Mouse (Mus musculus): ENCODE data around the gene Pex14. TPM values are rescaled to one million over a fixed set of nuclear protein-coding genes. Genes with fewer than 3 reads are reported as not detected.

The Pex14 gene
- 39.7 and 42.9 TPM in 2 replicates for polyA plus RNA-seq (2015; fragmentation: Nextera tagmentation; extraction: Ambion mirVana)

GRCm38 (mm10) chr4:149099369-149100017 lies at the start of gene Pex14:
Gene Pex14 (minus strand): TSS chr4:149099876.
- DNase-seq (ENCODE audit: low spot score) (peak; percentile 91), ATAC-seq (ENCODE audit: low FRiP score, low TSS enrichment) (peak; percentile 81)
- Histone ChIP-seq H3K9me3 (ENCODE audit: control insufficient read depth, low read length) (no peaks in the 10 kb centered on the region), H3K36me3 (ENCODE audit: control insufficient read depth, insufficient read depth, low read length) (no peaks in the 10 kb centered on the region), H3K4me1 (replicated peaks; ENCODE audit: control insufficient read depth, insufficient read depth) (peaks cover 7% of the 10 kb centered on the region), H3K27me3 (ENCODE audit: control insufficient read depth, insufficient read depth, low read length) (no peaks in the 10 kb centered on the region), H3K4me2 (replicated peaks; ENCODE audit: low read depth) (peak within 1 kb of the TSS; percentile 87), H3K27ac (replicated peaks) (peak within 1 kb of the TSS; percentile 49), H3K4me3 (ENCODE audit: low read depth, low read length) (peak within 1 kb of the TSS; percentile 97), H3K9ac (ENCODE audit: low read length) (peak within 1 kb of the TSS; percentile 89)
- no peak for TF ChIP-seq EP300 (optimal IDR thresholded peaks at IDR 0.05)
- no peak for TF ChIP-seq CTCF (IDR thresholded peaks at IDR 0.05; ENCODE audit: low read depth)
- under 1% methylated on average over 42 of the region's 50 CpGs for WGBS

GRCm38 (mm10) chr4:149149196-149149595 lies 49.5 kb upstream of the Pex14 start:
- H3K27me3 ChIP-seq (ENCODE audit: control insufficient read depth, insufficient read depth, low read length) = no peaks in the 10 kb centered on the region
- peak overlapping the region; percentile 9; the same call in 1 of the 2 replicates for H3K27ac ChIP-seq (replicated peaks)
- no peak for DNase-seq (ENCODE audit: low spot score)
- TF ChIP-seq EP300 (optimal IDR thresholded peaks at IDR 0.05) (no peak), CTCF (IDR thresholded peaks at IDR 0.05; ENCODE audit: low read depth) (no peak)
- H3K9ac ChIP-seq (ENCODE audit: low read length) = no peak overlapping the region
- H3K36me3 ChIP-seq (ENCODE audit: control insufficient read depth, insufficient read depth, low read length) = peaks cover 28% of the 10 kb centered on the region
- ATAC-seq (ENCODE audit: low FRiP score, low TSS enrichment) = no peak
- H3K4me1 ChIP-seq (replicated peaks; ENCODE audit: control insufficient read depth, insufficient read depth) = no peaks in the 10 kb centered on the region
- no peak overlapping the region for H3K4me2 ChIP-seq (replicated peaks; ENCODE audit: low read depth)
- no peak overlapping the region for H3K4me3 ChIP-seq (ENCODE audit: low read depth, low read length)
- no peaks in the 10 kb centered on the region for H3K9me3 ChIP-seq (ENCODE audit: control insufficient read depth, low read length)
- 74% methylated on average over 9 of the region's 9 CpGs for WGBS

DNA sequence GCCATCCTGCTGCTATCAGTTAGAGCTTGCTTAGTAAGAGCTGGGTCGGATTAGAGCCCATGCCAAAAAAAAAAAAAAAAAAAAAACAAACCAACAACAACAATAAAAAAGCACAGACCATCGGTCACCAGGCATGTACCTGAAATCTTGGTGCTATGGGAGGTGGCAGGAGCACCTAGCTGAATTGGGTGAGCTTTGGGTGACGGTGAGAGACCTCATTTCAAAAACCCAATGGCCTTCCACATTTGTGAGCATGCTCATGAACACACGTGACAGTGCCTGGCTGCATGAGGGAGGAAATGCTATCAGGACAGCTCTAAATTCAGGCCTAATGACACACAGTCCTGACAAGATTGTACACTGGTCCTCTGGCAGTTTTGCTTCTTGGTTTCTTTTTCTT lies 48.4 kb upstream of the Pex14 start:
- WGBS = 71% methylated on average over 4 of the region's 4 CpGs
- Histone ChIP-seq H3K4me1 (replicated peaks; ENCODE audit: control insufficient read depth, insufficient read depth) (no peaks in the 10 kb centered on the region), H3K36me3 (ENCODE audit: control insufficient read depth, insufficient read depth, low read length) (peaks cover 21% of the 10 kb centered on the region), H3K27ac (replicated peaks) (no peak overlapping the region; the same call in 1 of the 2 replicates), H3K9ac (ENCODE audit: low read length) (no peak overlapping the region), H3K27me3 (ENCODE audit: control insufficient read depth, insufficient read depth, low read length) (no peaks in the 10 kb centered on the region), H3K9me3 (ENCODE audit: control insufficient read depth, low read length) (no peaks in the 10 kb centered on the region), H3K4me2 (replicated peaks; ENCODE audit: low read depth) (no peak overlapping the region), H3K4me3 (ENCODE audit: low read depth, low read length) (no peak overlapping the region)
- ATAC-seq (ENCODE audit: low FRiP score, low TSS enrichment) (no peak), DNase-seq (ENCODE audit: low spot score) (no peak)
- TF ChIP-seq EP300 (optimal IDR thresholded peaks at IDR 0.05) = no peak
- no peak for TF ChIP-seq CTCF (IDR thresholded peaks at IDR 0.05; ENCODE audit: low read depth)

DNA sequence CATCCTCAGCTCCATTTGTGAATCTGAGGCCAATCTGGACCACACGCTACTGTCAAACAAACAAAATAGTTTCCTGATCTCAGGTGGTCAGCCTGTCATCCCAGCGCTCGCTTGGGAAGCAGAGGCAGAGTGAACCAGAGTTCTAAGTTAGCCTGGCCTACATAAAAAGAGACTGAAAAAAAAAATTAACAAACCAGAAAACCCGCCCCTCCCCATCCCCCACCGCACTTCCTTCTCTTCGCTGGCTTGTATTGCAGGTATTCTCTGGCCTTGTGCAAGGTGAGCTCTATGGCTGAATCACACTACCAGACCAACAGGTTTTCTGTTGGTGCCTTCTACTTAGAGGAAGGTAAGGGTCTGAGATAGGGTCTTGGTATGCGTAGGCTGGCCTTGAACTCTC lies 47.9 kb upstream of the Pex14 start:
- Histone ChIP-seq H3K9ac (ENCODE audit: low read length) (no peak overlapping the region), H3K27ac (replicated peaks) (no peak overlapping the region; the same call in 1 of the 2 replicates), H3K27me3 (ENCODE audit: control insufficient read depth, insufficient read depth, low read length) (no peaks in the 10 kb centered on the region), H3K36me3 (ENCODE audit: control insufficient read depth, insufficient read depth, low read length) (peaks cover 16% of the 10 kb centered on the region), H3K9me3 (ENCODE audit: control insufficient read depth, low read length) (no peaks in the 10 kb centered on the region), H3K4me3 (ENCODE audit: low read depth, low read length) (no peak overlapping the region), H3K4me1 (replicated peaks; ENCODE audit: control insufficient read depth, insufficient read depth) (no peaks in the 10 kb centered on the region), H3K4me2 (replicated peaks; ENCODE audit: low read depth) (no peak overlapping the region)
- no peak for TF ChIP-seq CTCF (IDR thresholded peaks at IDR 0.05; ENCODE audit: low read depth)
- WGBS = 69% methylated on average over 7 of the region's 7 CpGs
- ATAC-seq (ENCODE audit: low FRiP score, low TSS enrichment) (no peak; the same call in 1 of the 2 replicates), DNase-seq (ENCODE audit: low spot score) (peak; percentile 56)

DNA sequence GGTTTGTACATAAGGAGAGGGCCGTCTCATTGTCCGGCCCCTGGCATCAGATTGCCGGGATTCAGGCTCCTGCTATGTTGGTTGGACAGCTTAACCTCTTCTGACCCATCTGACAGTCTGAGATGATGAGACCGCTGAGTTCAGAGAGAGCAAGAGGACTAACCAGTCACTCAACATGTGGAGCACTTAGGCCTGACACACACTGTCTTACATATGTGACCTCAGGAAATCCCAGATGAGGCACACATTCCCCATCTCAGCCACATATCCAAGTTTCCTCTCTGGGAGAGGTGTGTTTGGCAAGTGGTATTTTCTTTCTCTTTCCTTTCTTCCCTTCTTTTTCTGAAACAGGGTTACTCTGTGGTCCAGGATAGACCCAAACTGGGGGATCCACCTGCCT lies 45.5 kb upstream of the Pex14 start:
- WGBS = 75% methylated on average over 4 of the region's 4 CpGs
- Histone ChIP-seq H3K4me1 (replicated peaks; ENCODE audit: control insufficient read depth, insufficient read depth) (no peaks in the 10 kb centered on the region), H3K4me3 (ENCODE audit: low read depth, low read length) (no peak overlapping the region), H3K9me3 (ENCODE audit: control insufficient read depth, low read length) (no peaks in the 10 kb centered on the region), H3K27me3 (ENCODE audit: control insufficient read depth, insufficient read depth, low read length) (no peaks in the 10 kb centered on the region), H3K36me3 (ENCODE audit: control insufficient read depth, insufficient read depth, low read length) (peaks cover under 1% of the 10 kb centered on the region; the same call in 1 of the 2 replicates), H3K27ac (replicated peaks) (no peak overlapping the region), H3K4me2 (replicated peaks; ENCODE audit: low read depth) (no peak overlapping the region), H3K9ac (ENCODE audit: low read length) (no peak overlapping the region)
- TF ChIP-seq EP300 (optimal IDR thresholded peaks at IDR 0.05) (no peak), CTCF (IDR thresholded peaks at IDR 0.05; ENCODE audit: low read depth) (no peak)
- DNase-seq (ENCODE audit: low spot score) = no peak
- ATAC-seq (ENCODE audit: low FRiP score, low TSS enrichment) = no peak

GRCm38 (mm10) chr4:149144459-149144858 lies 44.8 kb upstream of the Pex14 start:
- peak; percentile 71; the same call in 1 of the 2 replicates for ATAC-seq (ENCODE audit: low FRiP score, low TSS enrichment)
- TF ChIP-seq CTCF (IDR thresholded peaks at IDR 0.05; ENCODE audit: low read depth) (peak; percentile 99), EP300 (optimal IDR thresholded peaks at IDR 0.05) (no peak)
- WGBS = 1% methylated on average over 3 of the region's 3 CpGs
- peak; percentile 84 for DNase-seq (ENCODE audit: low spot score)
- Histone ChIP-seq H3K27ac (replicated peaks) (no peak overlapping the region), H3K4me3 (ENCODE audit: low read depth, low read length) (no peak overlapping the region), H3K36me3 (ENCODE audit: control insufficient read depth, insufficient read depth, low read length) (no peaks in the 10 kb centered on the region), H3K4me2 (replicated peaks; ENCODE audit: low read depth) (no peak overlapping the region), H3K27me3 (ENCODE audit: control insufficient read depth, insufficient read depth, low read length) (no peaks in the 10 kb centered on the region), H3K9me3 (ENCODE audit: control insufficient read depth, low read length) (no peaks in the 10 kb centered on the region), H3K4me1 (replicated peaks; ENCODE audit: control insufficient read depth, insufficient read depth) (no peaks in the 10 kb centered on the region), H3K9ac (ENCODE audit: low read length) (no peak overlapping the region)

Data from stomach, postnatal 0 days (tissue).